Mouse (Mus musculus) liver, adult 2 months (tissue): ENCODE measurements around the gene Grk5. TPM values are rescaled to one million over a fixed set of nuclear protein-coding genes. Genes with fewer than 3 reads are reported as not detected.

Source experiments
- DNase-seq: peaks from one replicate; pipeline ENCODE4 v3.0.0-alpha.2; 2011; ENCODE audit warnings: low read depth, low spot score; ENCODE audit errors: extremely low read depth
- H3K27ac ChIP-seq: fragments of 200-500 bp; replicated peaks from 2 replicates; pipeline ENCODE4 v1.5.1; 2012; ENCODE audit warnings: low read depth, mild to moderate bottlenecking, control low read depth, inconsistent platforms, low read length; ENCODE audit not compliant: insufficient read depth
- H3K27me3 ChIP-seq: fragments of 200-500 bp; 2 replicates; pipeline ENCODE4 v1.6.1; 2012; ENCODE audit warnings: mild to moderate bottlenecking, moderate library complexity, low read length, inconsistent platforms; ENCODE audit not compliant: control insufficient read depth, insufficient read depth
- H3K36me3 ChIP-seq: fragments of 200-500 bp; 2 replicates; pipeline ENCODE4 v1.6.1; 2012; ENCODE audit warnings: low read length, inconsistent platforms; ENCODE audit not compliant: control insufficient read depth, insufficient read depth
- H3K4me1 ChIP-seq: fragments of 200-500 bp; 2 replicates; pipeline ENCODE4 v1.6.1; 2011; ENCODE audit warnings: low read length; ENCODE audit not compliant: control insufficient read depth, insufficient read depth
- H3K4me3 ChIP-seq: fragments of 200-500 bp; 2 replicates; pipeline ENCODE4 v1.5.1; 2011; ENCODE audit warnings: low read depth, mild to moderate bottlenecking, control low read depth, low read length, moderate library complexity; ENCODE audit not compliant: insufficient read depth
- H3K79me2 ChIP-seq: fragments of 200-500 bp; 2 replicates; pipeline ENCODE4 v1.6.1; 2012; ENCODE audit warnings: inconsistent platforms, mild to moderate bottlenecking, low read length, moderate library complexity; ENCODE audit not compliant: control insufficient read depth, insufficient read depth
- H3K9ac ChIP-seq: fragments of 200-500 bp; 2 replicates; pipeline ENCODE4 v1.6.1; 2012; ENCODE audit warnings: low read depth, mild to moderate bottlenecking, control low read depth, inconsistent platforms, low read length
- CTCF ChIP-seq: fragments of 200-500 bp; IDR thresholded peaks from 2 replicates; pipeline ENCODE4 v1.5.1; 2011; ENCODE audit warnings: low read depth, low read length, control low read depth
- POLR2A ChIP-seq: fragments of 200-500 bp; IDR thresholded peaks from 2 replicates; pipeline ENCODE4 v1.6.1; 2011; ENCODE audit warnings: low read length, control low read depth; ENCODE audit not compliant: insufficient read depth; ENCODE audit errors: extremely low read depth
- WGBS: fragments of 180-500 bp; shearing (Covaris S2); methylation state at CpG from one replicate; pipeline ENCODE4 v1.1.7; 2018; 5-methylcytosine and 5-hydroxymethylcytosine counted together
- polyA plus RNA-seq: library from polyadenylated mRNA; depleted of rRNA; stranded (reverse); fragments of >200 nt; gene quantifications from 2 replicates; pipeline ENCODE4 v1.2.3, GENCODE M21; 2012
- total RNA-seq: library from RNA; depleted of rRNA; stranded (reverse); fragments of >200 nt; gene quantifications from 2 replicates; pipeline ENCODE4 v1.2.3, GENCODE M21; 2014

The Grk5 gene
- total and polyA plus RNA-seq, 2 experiments, result 0.48 to 2.2 TPM

DNA sequence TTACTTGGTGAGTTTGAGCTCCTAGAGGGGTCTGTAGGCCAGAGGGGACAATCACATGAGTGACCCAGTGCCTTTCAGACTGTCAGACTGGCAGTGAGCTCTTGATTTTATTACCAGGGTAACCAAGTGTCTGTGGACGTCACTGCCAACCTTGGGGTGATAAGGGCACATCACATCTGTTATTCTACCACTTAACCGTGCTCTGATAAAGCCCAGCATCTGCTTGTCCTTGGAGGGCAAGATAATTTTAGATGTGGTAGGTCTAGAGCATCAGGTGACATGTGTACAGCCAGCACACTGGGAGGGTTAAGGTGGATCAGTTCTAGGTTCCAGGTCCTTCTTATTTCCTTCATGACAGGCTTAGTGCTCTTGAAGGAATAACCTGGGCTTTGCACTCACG is 104.7 kb downstream of the Grk5 start:
- no peak overlapping the region for H3K4me3 ChIP-seq
- H3K27me3 ChIP-seq, result no peaks in the 10 kb centered on the region
- DNase-seq, result no peak
- H3K36me3 ChIP-seq, result no peaks in the 10 kb centered on the region
- no peak overlapping the region for H3K9ac ChIP-seq
- WGBS, result 74% methylated on average over 3 of the region's 3 CpGs
- H3K79me2 ChIP-seq, result no peaks in the 10 kb centered on the region
- TF ChIP-seq CTCF, result no peak
- no peak for TF ChIP-seq POLR2A
- no peak overlapping the region for H3K27ac ChIP-seq
- peaks cover under 1% of the 10 kb centered on the region; the same call in 1 of the 2 replicates for H3K4me1 ChIP-seq

DNA sequence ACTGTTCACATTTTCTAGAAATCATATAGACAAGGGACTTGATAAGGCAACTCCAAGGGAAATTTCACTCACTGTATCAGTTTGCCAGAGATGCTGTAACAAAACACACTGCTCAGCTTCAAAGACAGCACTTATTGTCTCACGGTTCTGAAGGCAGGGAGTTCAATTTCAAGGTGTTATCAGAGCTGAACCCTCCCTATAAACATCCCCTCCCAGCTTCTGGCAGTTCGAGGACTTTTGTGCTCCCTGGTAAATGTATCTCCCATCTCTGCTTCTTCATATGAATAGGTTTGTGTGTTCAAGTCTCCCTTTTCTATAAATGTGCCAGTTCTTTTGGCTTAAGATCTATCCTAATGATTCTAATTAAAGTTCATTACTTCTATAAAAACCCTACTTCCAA is 105.3 kb downstream of the Grk5 start:
- H3K27me3 ChIP-seq, result no peaks in the 10 kb centered on the region
- 75% methylated on average over 2 of the region's 2 CpGs for WGBS
- peaks cover 1% of the 10 kb centered on the region; the same call in 1 of the 2 replicates for H3K4me1 ChIP-seq
- DNase-seq, result no peak
- no peaks in the 10 kb centered on the region for H3K36me3 ChIP-seq
- no peak overlapping the region for H3K27ac ChIP-seq
- no peak for TF ChIP-seq CTCF
- no peak for TF ChIP-seq POLR2A
- H3K9ac ChIP-seq, result no peak overlapping the region
- no peak overlapping the region for H3K4me3 ChIP-seq
- no peaks in the 10 kb centered on the region for H3K79me2 ChIP-seq

DNA sequence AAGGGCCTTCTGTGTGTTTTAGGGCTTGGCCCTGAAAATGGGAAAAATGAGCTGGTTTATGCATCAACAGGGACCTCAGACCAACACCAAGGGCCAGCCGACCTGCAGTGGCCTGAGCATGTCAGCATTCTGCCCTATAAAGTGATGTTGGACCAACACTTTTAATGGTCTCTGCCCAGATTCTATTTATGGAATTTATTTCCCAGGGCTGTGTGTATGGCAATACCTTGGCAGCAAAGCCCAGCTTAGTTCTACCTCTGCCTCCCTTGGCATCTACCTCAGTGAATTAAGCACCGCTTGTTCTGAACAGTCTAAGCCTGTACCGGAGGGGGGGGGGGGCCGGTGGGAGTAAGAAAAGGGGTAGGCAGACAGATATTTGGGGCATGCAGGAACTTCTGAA is 108.2 kb downstream of the Grk5 start:
- TF ChIP-seq POLR2A (no peak), CTCF (no peak)
- Histone ChIP-seq H3K79me2 (no peaks in the 10 kb centered on the region), H3K27ac (no peak overlapping the region), H3K4me3 (no peak overlapping the region), H3K9ac (no peak overlapping the region), H3K4me1 (peaks cover 1% of the 10 kb centered on the region; the same call in 1 of the 2 replicates), H3K27me3 (no peaks in the 10 kb centered on the region), H3K36me3 (no peaks in the 10 kb centered on the region)
- DNase-seq, result no peak
- WGBS, result 87% methylated on average over 4 of the region's 4 CpGs

DNA sequence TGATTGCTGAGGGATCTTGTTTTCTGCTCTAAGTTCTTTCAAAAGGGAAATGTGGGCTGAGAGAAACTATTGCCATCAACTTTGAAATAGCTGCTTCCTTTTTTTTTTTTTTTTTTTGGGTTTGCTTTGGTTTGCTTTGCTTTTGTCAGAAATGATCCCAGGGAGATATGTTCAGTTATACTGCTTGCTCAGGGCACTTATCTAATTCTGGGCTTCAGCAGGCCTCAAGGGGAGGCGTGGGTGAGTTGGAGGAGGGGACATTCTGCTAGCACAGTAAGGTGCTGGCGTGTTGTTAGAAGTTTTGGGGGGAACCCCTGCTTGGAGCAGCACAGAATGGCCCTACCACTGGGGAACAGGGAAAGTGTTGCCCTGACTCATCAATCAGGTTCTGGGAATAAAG is 110.1 kb downstream of the Grk5 start:
- 90% methylated on average over 2 of the region's 2 CpGs for WGBS
- Histone ChIP-seq H3K27me3 (no peaks in the 10 kb centered on the region), H3K79me2 (no peaks in the 10 kb centered on the region), H3K27ac (no peak overlapping the region), H3K36me3 (no peaks in the 10 kb centered on the region), H3K4me1 (peaks cover 1% of the 10 kb centered on the region; the same call in 1 of the 2 replicates), H3K4me3 (no peak overlapping the region), H3K9ac (no peak overlapping the region)
- no peak for DNase-seq
- TF ChIP-seq CTCF (no peak), POLR2A (no peak)

DNA sequence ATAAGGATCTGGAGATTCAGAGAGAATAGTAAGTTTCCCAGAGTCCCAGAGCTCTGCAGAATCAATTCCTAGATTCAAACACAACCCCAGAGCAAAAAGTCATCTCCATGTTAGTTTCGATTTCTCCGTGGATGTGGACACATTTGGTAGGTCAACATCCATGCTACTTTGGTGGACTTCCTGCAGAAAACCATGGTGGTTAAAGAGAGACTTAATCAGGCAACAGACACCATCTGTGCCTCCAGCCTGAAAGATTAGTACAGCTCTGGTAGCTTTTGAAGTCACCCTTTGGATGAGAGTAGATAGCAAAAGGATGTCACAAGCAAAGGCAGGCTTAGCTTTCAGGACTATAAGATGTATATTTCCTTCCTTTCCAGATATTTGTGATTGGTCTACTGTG is 111.4 kb downstream of the Grk5 start:
- no peak for DNase-seq
- H3K36me3 ChIP-seq, result no peaks in the 10 kb centered on the region
- no peaks in the 10 kb centered on the region for H3K79me2 ChIP-seq
- no peak overlapping the region for H3K4me3 ChIP-seq
- H3K9ac ChIP-seq, result no peak overlapping the region
- no peak overlapping the region for H3K27ac ChIP-seq
- H3K27me3 ChIP-seq, result no peaks in the 10 kb centered on the region
- peaks cover 1% of the 10 kb centered on the region; the same call in 1 of the 2 replicates for H3K4me1 ChIP-seq
- WGBS, result 91% methylated on average over 2 of the region's 2 CpGs
- no peak for TF ChIP-seq CTCF

DNA sequence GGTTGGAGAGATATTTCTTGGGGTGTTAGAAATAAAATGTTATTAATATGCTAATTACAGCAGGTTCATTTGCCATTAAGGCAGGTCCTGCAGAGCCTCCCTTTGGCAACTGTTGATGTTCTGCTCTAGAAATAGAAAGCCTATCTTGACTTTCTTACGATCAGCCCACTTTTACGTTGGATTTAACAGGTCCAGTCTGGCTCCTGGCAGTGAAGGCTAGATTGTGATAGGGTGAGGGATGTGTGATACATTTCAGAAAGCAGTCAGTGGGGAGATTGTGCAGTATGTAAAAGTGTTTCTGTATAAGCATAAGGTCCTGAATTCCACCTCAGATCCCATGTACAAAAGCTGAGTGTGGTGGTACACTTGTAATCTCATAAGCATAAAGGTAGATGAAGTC is 119.7 kb downstream of the Grk5 start:
- Histone ChIP-seq H3K27me3 (no peaks in the 10 kb centered on the region), H3K9ac (no peak overlapping the region), H3K79me2 (no peaks in the 10 kb centered on the region), H3K27ac (no peak overlapping the region), H3K4me3 (no peak overlapping the region), H3K4me1 (no peaks in the 10 kb centered on the region), H3K36me3 (no peaks in the 10 kb centered on the region)
- DNase-seq, result no peak
- no peak for TF ChIP-seq POLR2A
- TF ChIP-seq CTCF, result no peak
- 88% methylated on average over 2 of the region's 2 CpGs for WGBS
